8 mouse cellular contexts compared by ENCODE assay signal in genomic region chr14:23583235-23583634, GRCm38 (mm10).
DNase-seq lines count a peak whose midpoint lies in the region; ATAC-seq and TF ChIP-seq lines count a peak whose summit lies in the region.

No protein-coding gene starts in this region.

- WGBS in kidney, adult 2 months, result 18% methylated on average over 2 of the region's 2 CpGs
- WGBS in limb, embryonic 14.5 days, result 16% methylated on average over 2 of the region's 2 CpGs

- no peaks in the 10 kb centered on the region for H3K4me1 ChIP-seq in kidney, adult 2 months (ENCODE audit: control insufficient read depth, insufficient read depth, low read length)
- H3K4me1 ChIP-seq in limb, embryonic 14.5 days (ENCODE audit: control insufficient read depth, insufficient read depth, low read length), result no peaks in the 10 kb centered on the region

- H3K27ac ChIP-seq in kidney, adult 2 months (ENCODE audit: insufficient read depth, low read depth, low read length), result no peak overlapping the region
- no peak overlapping the region for H3K27ac ChIP-seq in limb, embryonic 14.5 days (replicated peaks; ENCODE audit: low read depth, low read length)

- no peak overlapping the region for H3K9ac ChIP-seq in limb, embryonic 14.5 days (ENCODE audit: low read depth, low read length, severe bottlenecking)

- peak; percentile 19 for DNase-seq in CD4-positive, CD25-positive, alpha-beta regulatory T cell, adult 2 months (ENCODE audit: low read depth, low spot score)
- peak; percentile 12 to 18 for DNase-seq in urinary bladder, adult 18-20 months (ENCODE audit: low spot score in 2 of 2)
- no peak for DNase-seq in urinary bladder, postnatal 10 days (ENCODE audit: low spot score)
- DNase-seq in embryo, embryonic 11.5 days (ENCODE audit: low read depth, low spot score), result peak; percentile 47
- peak; percentile 65 for DNase-seq in kidney, adult 2 months
- DNase-seq in limb, embryonic 14.5 days (ENCODE audit: low spot score), result peak; percentile 84
- peak; percentile 63 to 82 for DNase-seq in right cerebral cortex, adult 2 months (ENCODE audit: low spot score in 2 of 2)

- no peak for ATAC-seq in CD4-positive, CD25-positive, alpha-beta regulatory T cell, adult 4 months
- ATAC-seq in limb, embryonic 14.5 days (ENCODE audit: low FRiP score, low read depth), result peak; percentile 74; the same call in 1 of the 2 replicates

- peak; percentile 39 for TF ChIP-seq CTCF in kidney, adult 2 months (conservative IDR thresholded peaks at IDR 0.05; ENCODE audit: insufficient read depth, insufficient read length, low read depth, low read length)

- H3K27me3 ChIP-seq in kidney, adult 2 months (replicated peaks; ENCODE audit: control insufficient read depth, insufficient read depth, low read length), result no peaks in the 10 kb centered on the region; the same call in 1 of the 2 replicates
- H3K27me3 ChIP-seq in limb, embryonic 14.5 days (ENCODE audit: control insufficient read depth, insufficient read depth, low read length), result no peaks in the 10 kb centered on the region

- H3K4me2 ChIP-seq in limb, embryonic 14.5 days (replicated peaks; ENCODE audit: low read depth, low read length, severe bottlenecking), result no peak overlapping the region

- no peak overlapping the region for H3K4me3 ChIP-seq in kidney, adult 2 months (ENCODE audit: insufficient read depth, low read depth, low read length)
- no peak overlapping the region for H3K4me3 ChIP-seq in limb, embryonic 14.5 days (replicated peaks; ENCODE audit: low read length)

- H3K9me3 ChIP-seq in limb, embryonic 14.5 days (ENCODE audit: control insufficient read depth, low read length), result no peaks in the 10 kb centered on the region

- H3K36me3 ChIP-seq in kidney, adult 2 months (ENCODE audit: control insufficient read depth, insufficient read depth, low read length), result no peaks in the 10 kb centered on the region
- H3K36me3 ChIP-seq in limb, embryonic 14.5 days (ENCODE audit: control insufficient read depth, insufficient read depth, low read length), result no peaks in the 10 kb centered on the region

- TF ChIP-seq POLR2A in kidney, adult 2 months (IDR thresholded peaks at IDR 0.05; ENCODE audit: low read depth, low read length), result no peak
- no peak for TF ChIP-seq POLR2A in limb, embryonic 14.5 days (IDR thresholded peaks at IDR 0.05; ENCODE audit: borderline replicate concordance, extremely low read depth, insufficient read depth, insufficient read length)
